Mouse (Mus musculus): ENCODE measurements around the gene Gm14743.
"Not testable (repeated sequence)": the region's sequence is repeated elsewhere in the genome, so short reads cannot be mapped to it uniquely, and the experiment has no call there.

Gm14743 gene

GRCm38 (mm10) chrX:78245821-78246220 is at the start of gene Gm14743:
TSS of gene Gm14743 (minus strand) at chrX:78245921.
- not testable (repeated sequence) for DNase-seq (ENCODE audit: low read depth in 1 of 2, low spot score in 2 of 2)

GRCm38 (mm10) chrX:78202829-78203228 is 42.9 kb downstream of the Gm14743 start:
- DNase-seq (ENCODE audit: low read depth in 1 of 2, low spot score in 2 of 2): no peak

- DNase-seq (ENCODE audit: low read depth in 1 of 2, low spot score in 2 of 2): not testable (repeated sequence)
Measured at GRCm38 (mm10) chrX:78202220-78202619, 43.5 kb downstream of the Gm14743 start.

Measured in monocyte, adult 2 months (primary cell).